Mouse (Mus musculus) embryonic fibroblast, embryonic 13.5 days (primary cell): ENCODE results near the gene Ankk1.

Experiments
- CTCF ChIP-seq: IDR thresholded peaks from 2 replicates; pipeline ENCODE4 v1.5.1; 2011; ENCODE audit warnings: mild to moderate bottlenecking, control low read depth, low read length, moderate library complexity, borderline replicate concordance; ENCODE audit not compliant: insufficient read depth
- POLR2A ChIP-seq: IDR thresholded peaks from 2 replicates; pipeline ENCODE4 v1.6.1; 2011; ENCODE audit warnings: low read depth, mild to moderate bottlenecking, control low read depth, low read length, moderate library complexity

DNA sequence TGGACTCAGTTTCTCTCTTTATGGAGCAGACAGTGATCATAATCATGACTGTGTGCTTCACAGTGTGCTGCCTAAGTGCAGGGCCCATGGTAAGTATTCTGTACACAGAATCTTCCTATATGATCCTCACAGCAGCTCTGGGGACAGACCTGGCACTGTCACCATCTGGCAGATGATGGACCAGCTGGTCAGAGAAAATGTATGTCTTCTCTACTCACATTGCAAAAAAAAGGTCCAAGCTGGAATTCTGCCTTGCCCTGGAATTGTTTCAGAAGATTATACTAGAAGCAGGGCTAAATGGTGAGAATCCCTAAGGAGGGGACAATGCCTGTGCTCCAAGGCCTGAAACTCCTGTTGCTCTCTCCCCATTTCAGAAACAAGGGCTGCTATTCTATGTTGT is 30.8 kb downstream of the Ankk1 start:
- no peak for TF ChIP-seq CTCF
- TF ChIP-seq POLR2A: no peak
